Mouse (Mus musculus): Measurements from ENCODE around the gene Sirt1.
"Not testable (repeated sequence)": the region's sequence is repeated elsewhere in the genome, so short reads cannot be mapped to it uniquely, and the experiment has no call there.

Sirt1 gene

GRCm38 (mm10) chr10:63386991-63387390 lies 5.5 kb upstream of the Sirt1 start:
- peak in 1 of 2 experiments; percentile 36 for DNase-seq

GRCm38 (mm10) chr10:63386444-63386843 lies 4.9 kb upstream of the Sirt1 start:
- peak; percentile 89 to 94 for DNase-seq

GRCm38 (mm10) chr10:63385897-63386296 lies 4.4 kb upstream of the Sirt1 start:
- not testable (repeated sequence) for DNase-seq

- DNase-seq: peak; percentile 79 to 88
Measured at GRCm38 (mm10) chr10:63382372-63383279, 1.1 kb upstream of the Sirt1 start, which contains the start of gene Dnajc12. Gene Dnajc12, plus strand, starts transcription at chr10:63382443.

- DNase-seq: no peak
Measured at GRCm38 (mm10) chr10:63378948-63379680, 2.4 kb downstream of the Sirt1 start.

GRCm38 (mm10) chr10:63377468-63377867 lies 4.0 kb downstream of the Sirt1 start:
- DNase-seq: peak; percentile 63 to 73

- DNase-seq: no peak
Measured at GRCm38 (mm10) chr10:63376303-63376702, 5.2 kb downstream of the Sirt1 start.

GRCm38 (mm10) chr10:63368041-63368440 lies 13.5 kb downstream of the Sirt1 start:
- DNase-seq: no peak

GRCm38 (mm10) chr10:63367386-63367785 lies 14.1 kb downstream of the Sirt1 start:
- DNase-seq: no peak

GRCm38 (mm10) chr10:63365918-63366455 lies 15.5 kb downstream of the Sirt1 start:
- DNase-seq: no peak

- DNase-seq: no peak
Measured at GRCm38 (mm10) chr10:63360502-63360901, 21.0 kb downstream of the Sirt1 start.

GRCm38 (mm10) chr10:63352111-63352510 lies 29.4 kb downstream of the Sirt1 start:
- DNase-seq: no peak

- DNase-seq: not testable (repeated sequence)
Measured at GRCm38 (mm10) chr10:63351099-63351498, 30.4 kb downstream of the Sirt1 start.

- DNase-seq: no peak
Measured at GRCm38 (mm10) chr10:63350666-63351065, 30.8 kb downstream of the Sirt1 start.

- no peak for DNase-seq
Measured at GRCm38 (mm10) chr10:63348291-63348690, 33.2 kb downstream of the Sirt1 start.

GRCm38 (mm10) chr10:63344751-63345150 lies 36.8 kb downstream of the Sirt1 start:
- no peak for DNase-seq

GRCm38 (mm10) chr10:63341351-63341750 lies 40.2 kb downstream of the Sirt1 start:
- DNase-seq: no peak

- peak; percentile 96 to 98 for DNase-seq
Measured at GRCm38 (mm10) chr10:63338914-63339643, 42.4 kb downstream of the Sirt1 start.

GRCm38 (mm10) chr10:63337951-63338836 lies 43.3 kb downstream of the Sirt1 start:
- peak in 1 of 2 experiments; percentile 81 for DNase-seq

- no peak for DNase-seq
Measured at GRCm38 (mm10) chr10:63337326-63337725, 44.2 kb downstream of the Sirt1 start.

- DNase-seq: peak in 1 of 2 experiments; percentile 20
Measured at GRCm38 (mm10) chr10:63336901-63337300, 44.6 kb downstream of the Sirt1 start.

GRCm38 (mm10) chr10:63327091-63327490 lies 54.4 kb downstream of the Sirt1 start:
- no peak for DNase-seq

Measured in cerebellum, postnatal 25 days (tissue).